Mouse (Mus musculus) bone marrow macrophage, adult 2 months (primary cell): ENCODE data around the gene Ptprb.

Source experiments
- CTCF ChIP-seq: IDR thresholded peaks from 2 replicates; pipeline ENCODE4 v1.5.1; 2012; ENCODE audit warnings: low read depth, mild to moderate bottlenecking, low read length, moderate library complexity
- POLR2A ChIP-seq: IDR thresholded peaks from 2 replicates; pipeline ENCODE4 v1.6.1; 2012; ENCODE audit warnings: mild to moderate bottlenecking, low read depth, low read length, borderline replicate concordance

- no peak for TF ChIP-seq CTCF
- TF ChIP-seq POLR2A = no peak
These were observed 98.8 kb downstream of the Ptprb start for GRCm38 (mm10) chr10:116374111-116374510.
